Mouse (Mus musculus): ENCODE results near the gene Psd. TPM values are rescaled to one million over a fixed set of nuclear protein-coding genes. Genes with fewer than 3 reads are reported as not detected.

Psd gene
- 100 to 1,000 TPM; 686 to 714 TPM for total RNA-seq (2021)
- long read RNA-seq, transcript Psd-208 (8 exons, 2,034 nt): major isoform, 166 of 399 reads
- long read RNA-seq, transcript Psd-210 (16 exons, 3,398 nt): minor isoform, 8 of 399 reads
- long read RNA-seq, partial matches to known transcripts: 95 of 399 reads
- long read RNA-seq, other reads (novel, unspliced or antisense): 122 of 399 reads

GRCm38 (mm10) chr19:46326756-46327305 is at the start of gene Psd:
Gene Psd (minus strand): TSS chr19:46327156.
- DNase-seq (ENCODE audit: low spot score in 2 of 2): peak; percentile 73 to 80

GRCm38 (mm10) chr19:46375891-46376290 is 48.9 kb upstream of the Psd start:
- no peak for DNase-seq (ENCODE audit: low spot score in 2 of 2)

- peak; percentile 58 to 62 for DNase-seq (ENCODE audit: low spot score in 2 of 2)
Measured at GRCm38 (mm10) chr19:46375489-46375888, 48.5 kb upstream of the Psd start.

GRCm38 (mm10) chr19:46374477-46375088 is 47.6 kb upstream of the Psd start:
- DNase-seq (ENCODE audit: low spot score in 2 of 2): peak in 1 of 2 experiments; percentile 32

- peak; percentile 56 to 69 for DNase-seq (ENCODE audit: low spot score in 2 of 2)
Measured at GRCm38 (mm10) chr19:46369204-46369603, 42.2 kb upstream of the Psd start.

GRCm38 (mm10) chr19:46367798-46368590 is 41.0 kb upstream of the Psd start:
- DNase-seq (ENCODE audit: low spot score in 2 of 2): no peak

- no peak for DNase-seq (ENCODE audit: low spot score in 2 of 2)
Measured at GRCm38 (mm10) chr19:46363294-46364009, 36.5 kb upstream of the Psd start.

GRCm38 (mm10) chr19:46362104-46362503 is 35.1 kb upstream of the Psd start:
- no peak for DNase-seq (ENCODE audit: low spot score in 2 of 2)

- no peak for DNase-seq (ENCODE audit: low spot score in 2 of 2)
Measured at GRCm38 (mm10) chr19:46358381-46358780, 31.4 kb upstream of the Psd start.

- DNase-seq (ENCODE audit: low spot score in 2 of 2): no peak
Measured at GRCm38 (mm10) chr19:46357344-46358280, 30.7 kb upstream of the Psd start.

GRCm38 (mm10) chr19:46356701-46357138 is 29.8 kb upstream of the Psd start:
- DNase-seq (ENCODE audit: low spot score in 2 of 2): peak; percentile 87 to 91

GRCm38 (mm10) chr19:46350168-46350932 is 23.4 kb upstream of the Psd start, which contains the start of gene 2310034G01Rik:
Gene 2310034G01Rik (minus strand): TSS chr19:46350302.
- DNase-seq (ENCODE audit: low spot score in 2 of 2): no peak

GRCm38 (mm10) chr19:46349550-46349949 is 22.6 kb upstream of the Psd start:
- no peak for DNase-seq (ENCODE audit: low spot score in 2 of 2)

- peak; percentile 82 to 86 for DNase-seq (ENCODE audit: low spot score in 2 of 2)
Measured at GRCm38 (mm10) chr19:46348761-46349458, 22.0 kb upstream of the Psd start.

GRCm38 (mm10) chr19:46347936-46348668 is 21.1 kb upstream of the Psd start:
- no peak for DNase-seq (ENCODE audit: low spot score in 2 of 2)

GRCm38 (mm10) chr19:46347146-46347545 is 20.2 kb upstream of the Psd start:
- no peak for DNase-seq (ENCODE audit: low spot score in 2 of 2)

GRCm38 (mm10) chr19:46344710-46345419 is 17.9 kb upstream of the Psd start:
- no peak for DNase-seq (ENCODE audit: low spot score in 2 of 2)

All from layer of hippocampus, postnatal 10 days (tissue).